Mouse (Mus musculus) ES-E14 (cell line): ENCODE measurements around the gene Ptprj. TPM values are rescaled to one million over a fixed set of nuclear protein-coding genes. Genes with fewer than 3 reads are reported as not detected.

Experiments used
- DNase-seq: peaks from one replicate; pipeline ENCODE4 v3.0.0-alpha.2; 2013; ENCODE audit warnings: low read depth, low spot score
- H3K27ac ChIP-seq: 2 replicates; pipeline ENCODE4 v1.5.1; 2012; ENCODE audit warnings: low read depth, mild to moderate bottlenecking, low read length, moderate library complexity, mixed read lengths; ENCODE audit not compliant: poor library complexity, insufficient read depth, severe bottlenecking
- H3K36me3 ChIP-seq: 2 replicates; pipeline ENCODE4 v1.6.1; 2012; ENCODE audit warnings: mild to moderate bottlenecking, low read length, moderate library complexity, mixed read lengths; ENCODE audit not compliant: control insufficient read depth, poor library complexity, insufficient read depth, severe bottlenecking
- H3K4me1 ChIP-seq, 2 experiments: fragments of 150-350 bp in 1 of 2; sonication (generic) in 1 of 2; 2 replicates each; pipeline ENCODE4 v1.6.1; 2012; ENCODE audit warnings: low read length in 2 of 2, mild to moderate bottlenecking in 1 of 2, mixed read lengths in 1 of 2; ENCODE audit not compliant: control insufficient read depth in 2 of 2, insufficient read depth in 2 of 2, poor library complexity in 1 of 2
- H3K4me3 ChIP-seq, 2 experiments: fragments of 150-350 bp in 1 of 2; sonication (generic) in 1 of 2; 2 replicates each; pipeline ENCODE4 v1.5.1; 2012; ENCODE audit warnings: low read length in 2 of 2, low read depth in 1 of 2, mild to moderate bottlenecking in 1 of 2, mixed read lengths in 1 of 2; ENCODE audit not compliant: insufficient read depth in 1 of 2, poor library complexity in 1 of 2, severe bottlenecking in 1 of 2
- H3K9ac ChIP-seq: 2 replicates; pipeline ENCODE4 v1.6.1; 2012; ENCODE audit warnings: low read depth, mild to moderate bottlenecking, low read length, mixed read lengths; ENCODE audit not compliant: poor library complexity, insufficient read depth, severe bottlenecking
- H3K9me3 ChIP-seq: fragments of 150-350 bp; sonication (generic); 2 replicates; pipeline ENCODE4 v1.6.1; 2012; ENCODE audit warnings: low read depth, mild to moderate bottlenecking, low read length; ENCODE audit not compliant: control insufficient read depth, insufficient read depth
- CHD2 ChIP-seq: IDR thresholded peaks from 2 replicates; pipeline ENCODE4 v1.6.1; 2014; ENCODE audit warnings: mild to moderate bottlenecking, low read depth, low read length, inconsistent platforms
- HCFC1 ChIP-seq: IDR thresholded peaks from 2 replicates; pipeline ENCODE4 v1.6.1; 2012; ENCODE audit warnings: low read length, inconsistent platforms, borderline replicate concordance; ENCODE audit not compliant: insufficient read depth
- MAFK ChIP-seq: IDR thresholded peaks from 2 replicates; pipeline ENCODE4 v1.6.1; 2014; ENCODE audit warnings: mild to moderate bottlenecking, low read depth, low read length, inconsistent platforms; ENCODE audit not compliant: insufficient read depth
- ZC3H11A ChIP-seq: IDR thresholded peaks from 2 replicates; pipeline ENCODE4 v1.6.1; 2012; ENCODE audit warnings: low read depth, mild to moderate bottlenecking, inconsistent platforms, low read length, borderline replicate concordance
- ZNF384 ChIP-seq: IDR thresholded peaks from 2 replicates; pipeline ENCODE4 v1.6.1; 2012; ENCODE audit warnings: low read depth, low read length, inconsistent platforms
- in situ Hi-C, 2 experiments: fragments of 600-800 bp; cut with MboI; formaldehyde crosslinking; loops; one replicate each; pipeline ENCODE4 v1.15.1; 2025; ENCODE audit warnings: low sequenced_read_pairs in 2 of 2, inconsistent platforms in 1 of 2; ENCODE audit not compliant: unreplicated experiment in 2 of 2
- total RNA-seq: library from RNA; depleted of rRNA; stranded (reverse); fragments of 300-350 nt; gene quantifications from 2 replicates; pipeline ENCODE4 v1.2.3, GENCODE M21; 2012

Gene Ptprj
- total RNA-seq, 1 experiment, result 10.7 TPM

DNA sequence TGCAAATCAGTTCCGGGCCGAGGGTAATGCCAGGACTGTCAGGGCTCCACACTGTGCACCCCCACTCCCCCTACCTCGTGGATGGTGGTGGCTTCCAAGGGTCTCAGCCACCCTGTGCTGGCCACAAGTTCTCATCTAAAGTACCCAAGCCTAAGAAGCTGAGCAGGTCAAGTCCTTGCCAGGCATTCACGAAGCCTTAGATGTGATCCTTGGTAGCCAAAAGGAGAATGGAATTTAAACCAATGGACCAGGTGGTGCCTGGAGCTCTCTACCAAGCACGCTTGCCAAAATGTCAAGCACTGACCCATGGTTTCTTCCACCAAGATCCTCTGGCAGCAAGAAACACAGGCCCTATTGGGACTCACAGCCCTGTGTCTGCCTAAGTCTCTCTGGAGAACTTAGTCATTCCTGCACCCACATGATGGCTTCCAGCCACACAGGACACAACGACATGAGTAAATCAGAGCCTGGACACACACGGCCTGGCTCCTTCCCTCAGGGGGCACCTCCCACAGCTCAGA, 11.4 kb downstream of the Ptprj start:
- peaks cover 0 to 2% of the 10 kb centered on the region in 2 experiments; a peak in 1 of 4 replicates for H3K4me1 ChIP-seq
- TF ChIP-seq CHD2 (no peak), ZC3H11A (no peak), MAFK (no peak), ZNF384 (no peak), HCFC1 (no peak)
- no peaks in the 10 kb centered on the region for H3K9me3 ChIP-seq
- no peak overlapping the region for H3K4me3 ChIP-seq
- H3K9ac ChIP-seq, result no peak overlapping the region
- in situ Hi-C loops, result no loop called here
- H3K36me3 ChIP-seq, result no peaks in the 10 kb centered on the region
- DNase-seq, result no peak
- no peak overlapping the region for H3K27ac ChIP-seq

GRCm38 (mm10) chr2:90568091-90568490, 12.4 kb downstream of the Ptprj start:
- in situ Hi-C loops, result no loop called here

GRCm38 (mm10) chr2:90566773-90567528, 13.5 kb downstream of the Ptprj start:
- Histone ChIP-seq H3K27ac (no peak overlapping the region), H3K9ac (no peak overlapping the region)

More at GRCm38 (mm10) chr2:90568091-90568490, 12.4 kb downstream of the Ptprj start:
- Histone ChIP-seq H3K4me1 (peaks cover 0 to 2% of the 10 kb centered on the region in 2 experiments; a peak in 1 of 4 replicates), H3K9me3 (no peaks in the 10 kb centered on the region), H3K9ac (no peak overlapping the region), H3K27ac (no peak overlapping the region), H3K36me3 (no peaks in the 10 kb centered on the region), H3K4me3 (no peak overlapping the region)
- no peak for DNase-seq
- TF ChIP-seq ZC3H11A, result no peak
- no peak for TF ChIP-seq ZNF384
- no peak for TF ChIP-seq MAFK
- TF ChIP-seq HCFC1, result no peak
- TF ChIP-seq CHD2, result no peak

GRCm38 (mm10) chr2:90566046-90566445, 14.4 kb downstream of the Ptprj start:
- DNase-seq, result no peak
- in situ Hi-C loops, result no loop called here
- H3K36me3 ChIP-seq, result no peaks in the 10 kb centered on the region
- H3K4me1 ChIP-seq, result peaks cover 0 to 9% of the 10 kb centered on the region in 2 experiments; a peak in 3 of 4 replicates
- H3K27ac ChIP-seq, result no peak overlapping the region
- no peak overlapping the region for H3K9ac ChIP-seq
- H3K9me3 ChIP-seq, result no peaks in the 10 kb centered on the region
- no peak overlapping the region for H3K4me3 ChIP-seq
- TF ChIP-seq ZC3H11A, result no peak
- TF ChIP-seq HCFC1, result no peak
- no peak for TF ChIP-seq CHD2
- TF ChIP-seq MAFK, result no peak
- TF ChIP-seq ZNF384, result no peak

More at GRCm38 (mm10) chr2:90566773-90567528, 13.5 kb downstream of the Ptprj start:
- TF ChIP-seq ZC3H11A, result no peak
- no peak for TF ChIP-seq ZNF384
- TF ChIP-seq HCFC1, result no peak
- no peak for TF ChIP-seq MAFK
- TF ChIP-seq CHD2, result no peak
- Histone ChIP-seq H3K4me3 (no peak overlapping the region), H3K4me1 (peaks cover 0 to 7% of the 10 kb centered on the region in 2 experiments; a peak in 2 of 4 replicates), H3K9me3 (no peaks in the 10 kb centered on the region), H3K36me3 (no peaks in the 10 kb centered on the region)
- DNase-seq, result no peak
- in situ Hi-C loops, result no loop called here
